Mouse (Mus musculus) thymus, adult 2 months (tissue): Measurements from ENCODE around the gene Tnrc6c.

Source experiments
- CTCF ChIP-seq: fragments of 200-500 bp; IDR thresholded peaks from 2 replicates; pipeline ENCODE4 v1.5.1; 2012; ENCODE audit warnings: mild to moderate bottlenecking, control low read depth, low read length, moderate library complexity, borderline replicate concordance; ENCODE audit not compliant: control insufficient read depth, poor library complexity, insufficient read depth; ENCODE audit errors: extremely low read depth
- POLR2A ChIP-seq: fragments of 200-500 bp; IDR thresholded peaks from 2 replicates; pipeline ENCODE4 v1.6.1; 2012; ENCODE audit warnings: mild to moderate bottlenecking, low read length, control low read depth, moderate library complexity; ENCODE audit not compliant: control insufficient read depth, poor library complexity, insufficient read depth; ENCODE audit errors: extremely low read depth

- no peak for TF ChIP-seq CTCF
- TF ChIP-seq POLR2A = no peak
Observed at GRCm38 (mm10) chr11:117801650-117802049, 147.6 kb downstream of the Tnrc6c start.
